Mouse (Mus musculus): ENCODE results near the gene Grip1. TPM values are rescaled to one million over a fixed set of nuclear protein-coding genes. Genes with fewer than 3 reads are reported as not detected.
A peak's percentile ranks its signal among the peaks of the same experiment; 100 is the strongest.

Gene Grip1
- polyA plus RNA-seq, 1 experiment from 2014 or later = 5.4 TPM

DNA sequence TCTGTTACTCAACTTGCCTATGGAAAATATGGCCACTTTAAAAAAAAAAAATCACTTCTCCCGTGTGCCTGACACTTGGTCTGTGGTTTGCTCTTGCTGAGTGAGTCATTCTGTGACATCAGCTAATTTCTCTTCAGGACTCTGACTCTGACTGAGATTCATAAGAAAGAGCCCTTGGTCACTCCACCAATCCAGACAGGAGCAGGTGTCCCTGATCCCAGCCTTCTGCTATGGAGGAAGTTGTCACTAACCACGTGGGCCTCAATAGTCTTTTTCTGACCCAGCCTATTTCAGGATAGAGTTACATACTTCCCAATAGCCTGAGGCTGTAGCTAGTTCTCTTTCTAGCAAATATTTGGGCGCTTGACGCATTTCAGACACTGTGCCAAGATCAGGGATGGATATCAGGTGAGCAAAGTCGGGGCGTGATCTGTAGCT is 298.8 kb downstream of the Grip1 start:
- H3K4me2 ChIP-seq (replicated peaks; ENCODE audit: low read depth, low read length) = no peak overlapping the region
- no peak overlapping the region for H3K4me3 ChIP-seq (ENCODE audit: low read length)
- H3K4me1 ChIP-seq (ENCODE audit: control insufficient read depth, insufficient read depth, low read length) = no peaks in the 10 kb centered on the region
- no peak overlapping the region for H3K9ac ChIP-seq (ENCODE audit: low read depth, low read length)
- H3K27ac ChIP-seq (ENCODE audit: low read depth, low read length) = no peak overlapping the region
- no peaks in the 10 kb centered on the region for H3K9me3 ChIP-seq (ENCODE audit: control insufficient read depth, low read length)
- H3K36me3 ChIP-seq (ENCODE audit: control insufficient read depth, insufficient read depth, low read length) = no peaks in the 10 kb centered on the region
- WGBS = 75% methylated on average over 6 of the region's 6 CpGs
- no peak for ATAC-seq (ENCODE audit: low FRiP score, low TSS enrichment)
- no peaks in the 10 kb centered on the region for H3K27me3 ChIP-seq (ENCODE audit: control insufficient read depth, insufficient read depth, low read length)

DNA sequence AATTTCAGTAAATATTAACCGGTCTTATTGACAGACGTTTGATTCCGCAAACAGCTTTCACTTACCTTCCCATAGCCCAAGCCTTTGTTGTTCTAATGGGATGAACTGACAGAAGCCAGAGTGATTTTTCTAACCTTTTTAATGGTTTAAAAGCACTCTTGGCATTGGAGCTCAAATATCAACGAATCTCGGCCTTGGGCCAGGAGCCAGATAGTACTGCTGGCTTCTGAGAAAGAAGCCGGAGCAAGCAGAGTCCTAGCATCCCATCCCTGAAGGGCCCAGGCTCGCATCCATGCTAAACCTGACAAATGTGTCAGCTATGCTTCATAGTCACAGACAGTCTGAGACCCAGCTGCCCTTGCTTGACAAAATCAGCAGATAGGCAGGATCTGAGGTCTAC is 302.6 kb downstream of the Grip1 start:
- H3K4me1 ChIP-seq (ENCODE audit: control insufficient read depth, insufficient read depth, low read length) = no peaks in the 10 kb centered on the region
- H3K27me3 ChIP-seq (ENCODE audit: control insufficient read depth, insufficient read depth, low read length) = no peaks in the 10 kb centered on the region
- WGBS = 64% methylated on average over 7 of the region's 7 CpGs
- no peak for ATAC-seq (ENCODE audit: low FRiP score, low TSS enrichment)
- H3K9me3 ChIP-seq (ENCODE audit: control insufficient read depth, low read length) = no peaks in the 10 kb centered on the region
- no peak overlapping the region for H3K4me2 ChIP-seq (replicated peaks; ENCODE audit: low read depth, low read length)
- H3K27ac ChIP-seq (ENCODE audit: low read depth, low read length) = no peak overlapping the region
- no peak overlapping the region for H3K9ac ChIP-seq (ENCODE audit: low read depth, low read length)
- no peaks in the 10 kb centered on the region for H3K36me3 ChIP-seq (ENCODE audit: control insufficient read depth, insufficient read depth, low read length)
- no peak overlapping the region for H3K4me3 ChIP-seq (ENCODE audit: low read length)

DNA sequence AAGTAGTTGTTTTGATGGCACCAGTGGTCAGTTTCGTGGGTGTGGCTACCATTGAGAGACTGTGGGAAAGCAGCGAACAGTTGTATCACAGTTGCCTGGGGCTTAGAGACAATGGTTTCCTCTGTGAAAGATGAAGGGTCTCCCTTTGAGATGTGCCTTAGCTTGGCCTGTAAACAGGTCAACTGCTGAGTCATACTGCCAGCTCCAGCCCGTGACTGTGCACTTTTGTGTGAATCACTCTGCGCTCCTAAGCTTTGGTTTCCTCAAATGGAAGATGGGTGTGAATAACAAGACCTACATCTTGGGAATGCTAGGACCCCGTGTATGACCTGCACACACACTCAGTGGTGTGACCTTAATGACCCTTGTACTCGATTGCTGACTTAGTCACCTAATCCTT is 303.6 kb downstream of the Grip1 start:
- no peaks in the 10 kb centered on the region for H3K36me3 ChIP-seq (ENCODE audit: control insufficient read depth, insufficient read depth, low read length)

DNA sequence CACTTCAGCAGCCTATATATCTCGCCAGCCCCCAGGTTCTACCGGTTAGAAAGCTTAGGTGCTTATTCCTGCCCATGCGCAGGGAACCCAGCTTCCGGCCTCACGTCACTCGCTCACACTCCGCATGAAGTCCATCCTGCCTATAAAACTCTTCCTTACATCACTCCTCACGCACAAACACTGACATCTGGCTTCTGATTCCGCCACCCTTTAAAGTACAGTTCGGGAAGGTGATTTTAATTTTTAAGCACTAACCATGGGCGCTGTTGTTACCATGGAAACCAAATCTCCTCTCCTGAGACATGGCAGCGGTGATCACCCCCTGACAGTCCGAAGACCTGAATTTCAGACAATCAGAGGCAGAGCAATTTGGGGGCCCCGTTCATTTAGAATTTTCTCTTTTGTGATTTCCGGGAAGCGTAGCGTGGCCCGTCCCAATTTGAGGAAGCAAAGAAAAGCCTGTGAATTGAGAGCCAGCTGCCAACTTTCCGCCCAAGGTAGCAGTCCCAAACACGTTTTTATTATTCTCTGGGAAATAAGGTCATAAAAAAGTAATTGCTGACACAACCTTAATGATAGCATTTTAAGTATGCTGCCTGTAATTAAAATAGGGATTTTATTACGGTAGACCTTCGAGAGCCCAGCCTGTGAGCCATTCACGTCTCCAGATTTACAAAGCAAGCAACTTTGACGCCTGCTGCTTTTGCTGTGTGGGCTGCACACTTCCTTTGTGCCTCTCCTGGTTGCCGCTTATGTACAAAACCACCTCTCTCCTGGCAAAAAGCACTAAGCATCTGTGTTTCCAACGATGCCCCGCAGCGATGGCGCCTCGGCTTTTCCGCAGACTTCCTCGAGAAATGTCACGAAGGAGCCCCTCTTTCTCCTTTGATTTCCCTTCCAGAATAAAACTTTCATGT is 308.1 kb downstream of the Grip1 start:
- WGBS = 77% methylated on average over 33 of the region's 33 CpGs
- H3K4me2 ChIP-seq (replicated peaks; ENCODE audit: low read depth, low read length) = no peak overlapping the region
- H3K27me3 ChIP-seq (ENCODE audit: control insufficient read depth, insufficient read depth, low read length) = no peaks in the 10 kb centered on the region
- H3K36me3 ChIP-seq (ENCODE audit: control insufficient read depth, insufficient read depth, low read length) = no peaks in the 10 kb centered on the region
- no peak overlapping the region for H3K9ac ChIP-seq (ENCODE audit: low read depth, low read length)
- no peaks in the 10 kb centered on the region for H3K9me3 ChIP-seq (ENCODE audit: control insufficient read depth, low read length)
- no peak overlapping the region for H3K27ac ChIP-seq (ENCODE audit: low read depth, low read length)
- no peak overlapping the region for H3K4me3 ChIP-seq (ENCODE audit: low read length)
- no peaks in the 10 kb centered on the region for H3K4me1 ChIP-seq (ENCODE audit: control insufficient read depth, insufficient read depth, low read length)
- ATAC-seq (ENCODE audit: low FRiP score, low TSS enrichment) = no peak

More for the DNA sequence above, 303.6 kb downstream of the Grip1 start:
- Histone ChIP-seq H3K4me1 (ENCODE audit: control insufficient read depth, insufficient read depth, low read length) (no peaks in the 10 kb centered on the region), H3K9me3 (ENCODE audit: control insufficient read depth, low read length) (no peaks in the 10 kb centered on the region), H3K27ac (ENCODE audit: low read depth, low read length) (no peak overlapping the region), H3K4me2 (replicated peaks; ENCODE audit: low read depth, low read length) (no peak overlapping the region), H3K9ac (ENCODE audit: low read depth, low read length) (no peak overlapping the region), H3K27me3 (ENCODE audit: control insufficient read depth, insufficient read depth, low read length) (no peaks in the 10 kb centered on the region), H3K4me3 (ENCODE audit: low read length) (no peak overlapping the region)
- no peak for ATAC-seq (ENCODE audit: low FRiP score, low TSS enrichment)
- 74% methylated on average over 6 of the region's 6 CpGs for whole genome bisulfite sequencing

DNA sequence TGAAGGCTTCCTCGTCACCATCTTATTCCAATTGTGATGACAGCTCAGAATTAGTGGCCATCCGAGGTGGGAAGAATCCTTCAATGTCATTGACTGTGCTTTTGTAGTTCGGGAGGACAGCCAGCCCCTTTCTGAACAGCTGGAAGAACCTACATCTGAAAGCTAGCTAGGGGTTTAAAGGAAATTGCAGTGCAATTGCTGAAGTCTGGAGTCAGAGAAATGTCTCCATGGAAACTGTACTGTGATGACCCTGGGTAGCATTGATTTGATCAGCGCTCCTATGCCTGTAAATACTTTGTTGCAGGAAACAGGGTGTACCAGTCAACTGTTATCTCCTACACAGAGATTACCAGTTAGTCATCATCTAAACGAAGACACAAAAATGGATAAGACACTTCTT is 325.2 kb downstream of the Grip1 start:
- Histone ChIP-seq H3K4me1 (ENCODE audit: control insufficient read depth, insufficient read depth, low read length) (no peaks in the 10 kb centered on the region), H3K27ac (ENCODE audit: low read depth, low read length) (no peak overlapping the region), H3K9ac (ENCODE audit: low read depth, low read length) (no peak overlapping the region), H3K4me2 (replicated peaks; ENCODE audit: low read depth, low read length) (no peak overlapping the region), H3K4me3 (ENCODE audit: low read length) (no peak overlapping the region), H3K27me3 (ENCODE audit: control insufficient read depth, insufficient read depth, low read length) (no peaks in the 10 kb centered on the region), H3K9me3 (ENCODE audit: control insufficient read depth, low read length) (no peaks in the 10 kb centered on the region), H3K36me3 (ENCODE audit: control insufficient read depth, insufficient read depth, low read length) (no peaks in the 10 kb centered on the region)
- ATAC-seq (ENCODE audit: low FRiP score, low TSS enrichment) = no peak
- 57% methylated on average over 5 of the region's 5 CpGs for WGBS

DNA sequence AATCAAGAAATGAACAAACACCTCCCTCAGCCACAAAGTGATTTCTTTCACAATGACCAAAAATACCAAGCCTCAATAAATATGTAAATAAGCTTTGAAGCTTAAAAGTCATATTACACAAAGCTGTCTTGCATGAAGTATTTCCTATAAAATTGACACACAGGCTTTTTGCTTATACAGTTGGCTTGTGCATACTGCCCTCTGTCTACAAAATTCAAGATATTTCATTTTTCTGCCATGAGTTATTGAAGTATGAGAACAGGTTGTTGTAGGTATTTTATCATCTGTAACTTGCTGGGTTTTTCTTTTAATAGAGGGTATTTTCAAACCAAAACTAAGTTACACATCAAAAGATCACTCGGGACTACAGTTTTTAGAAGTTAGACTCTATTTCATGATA is 326.0 kb downstream of the Grip1 start:
- Histone ChIP-seq H3K27ac (ENCODE audit: low read depth, low read length) (no peak overlapping the region), H3K36me3 (ENCODE audit: control insufficient read depth, insufficient read depth, low read length) (no peaks in the 10 kb centered on the region), H3K4me1 (ENCODE audit: control insufficient read depth, insufficient read depth, low read length) (no peaks in the 10 kb centered on the region), H3K27me3 (ENCODE audit: control insufficient read depth, insufficient read depth, low read length) (no peaks in the 10 kb centered on the region), H3K9me3 (ENCODE audit: control insufficient read depth, low read length) (no peaks in the 10 kb centered on the region), H3K4me3 (ENCODE audit: low read length) (no peak overlapping the region), H3K9ac (ENCODE audit: low read depth, low read length) (no peak overlapping the region), H3K4me2 (replicated peaks; ENCODE audit: low read depth, low read length) (no peak overlapping the region)
- ATAC-seq (ENCODE audit: low FRiP score, low TSS enrichment) = no peak
- WGBS = 88% methylated on average over 1 of the region's 1 CpGs

DNA sequence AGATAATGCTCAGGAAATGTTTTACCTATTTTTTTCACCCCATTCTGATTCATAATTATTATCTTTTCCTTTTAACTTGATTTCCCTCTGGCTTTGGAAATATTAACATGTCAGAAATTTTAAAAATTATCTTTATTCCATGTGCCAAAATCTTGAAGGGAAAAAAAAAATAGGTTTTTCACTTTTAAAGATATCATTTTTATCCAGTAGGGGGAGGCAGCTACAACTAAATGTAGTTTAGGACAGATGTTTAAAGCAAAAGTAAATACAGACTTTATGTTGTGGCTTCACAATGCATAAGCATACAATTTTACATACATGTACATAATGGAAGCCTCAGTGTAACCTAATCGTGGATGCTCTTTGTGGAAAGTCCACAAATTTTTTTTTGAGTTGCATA is 336.9 kb downstream of the Grip1 start:
- ATAC-seq (ENCODE audit: low FRiP score, low TSS enrichment) = no peak
- Histone ChIP-seq H3K27me3 (ENCODE audit: control insufficient read depth, insufficient read depth, low read length) (no peaks in the 10 kb centered on the region), H3K4me2 (replicated peaks; ENCODE audit: low read depth, low read length) (no peak overlapping the region), H3K27ac (ENCODE audit: low read depth, low read length) (no peak overlapping the region), H3K9me3 (ENCODE audit: control insufficient read depth, low read length) (no peaks in the 10 kb centered on the region), H3K4me1 (ENCODE audit: control insufficient read depth, insufficient read depth, low read length) (no peaks in the 10 kb centered on the region), H3K4me3 (ENCODE audit: low read length) (no peak overlapping the region), H3K36me3 (ENCODE audit: control insufficient read depth, insufficient read depth, low read length) (no peaks in the 10 kb centered on the region), H3K9ac (ENCODE audit: low read depth, low read length) (no peak overlapping the region)
- 80% methylated on average over 1 of the region's 1 CpGs for WGBS

DNA sequence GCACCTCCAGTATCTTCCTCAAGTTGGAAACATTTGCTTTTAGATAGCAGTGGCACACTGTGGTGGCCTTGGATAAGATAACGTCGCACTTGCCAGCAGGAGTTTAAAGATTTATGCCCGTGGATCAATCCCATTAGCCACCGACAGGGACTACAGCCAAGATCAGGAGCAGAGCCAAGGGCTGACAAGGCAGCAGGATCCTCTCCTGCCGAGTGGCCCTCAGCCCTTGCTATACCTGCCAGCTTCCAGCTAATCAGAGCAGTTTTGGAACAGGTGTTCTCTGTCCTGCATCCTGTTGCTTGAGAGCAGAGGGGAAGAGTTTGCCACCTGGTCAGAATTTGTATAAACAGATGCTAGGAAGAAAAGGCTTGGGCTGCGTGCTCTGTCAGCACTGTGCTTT is 348.8 kb downstream of the Grip1 start:
- Histone ChIP-seq H3K27ac (ENCODE audit: low read depth, low read length) (no peak overlapping the region), H3K4me2 (replicated peaks; ENCODE audit: low read depth, low read length) (no peak overlapping the region), H3K4me1 (ENCODE audit: control insufficient read depth, insufficient read depth, low read length) (0 out of 2 replicates have a peak, but pooled peaks cover 5% of the 10 kb centered on the region), H3K4me3 (ENCODE audit: low read length) (no peak overlapping the region), H3K9me3 (ENCODE audit: control insufficient read depth, low read length) (no peaks in the 10 kb centered on the region), H3K27me3 (ENCODE audit: control insufficient read depth, insufficient read depth, low read length) (no peaks in the 10 kb centered on the region), H3K9ac (ENCODE audit: low read depth, low read length) (no peak overlapping the region), H3K36me3 (ENCODE audit: control insufficient read depth, insufficient read depth, low read length) (no peaks in the 10 kb centered on the region)
- 42% methylated on average over 6 of the region's 6 CpGs for WGBS
- no peak for ATAC-seq (ENCODE audit: low FRiP score, low TSS enrichment)

DNA sequence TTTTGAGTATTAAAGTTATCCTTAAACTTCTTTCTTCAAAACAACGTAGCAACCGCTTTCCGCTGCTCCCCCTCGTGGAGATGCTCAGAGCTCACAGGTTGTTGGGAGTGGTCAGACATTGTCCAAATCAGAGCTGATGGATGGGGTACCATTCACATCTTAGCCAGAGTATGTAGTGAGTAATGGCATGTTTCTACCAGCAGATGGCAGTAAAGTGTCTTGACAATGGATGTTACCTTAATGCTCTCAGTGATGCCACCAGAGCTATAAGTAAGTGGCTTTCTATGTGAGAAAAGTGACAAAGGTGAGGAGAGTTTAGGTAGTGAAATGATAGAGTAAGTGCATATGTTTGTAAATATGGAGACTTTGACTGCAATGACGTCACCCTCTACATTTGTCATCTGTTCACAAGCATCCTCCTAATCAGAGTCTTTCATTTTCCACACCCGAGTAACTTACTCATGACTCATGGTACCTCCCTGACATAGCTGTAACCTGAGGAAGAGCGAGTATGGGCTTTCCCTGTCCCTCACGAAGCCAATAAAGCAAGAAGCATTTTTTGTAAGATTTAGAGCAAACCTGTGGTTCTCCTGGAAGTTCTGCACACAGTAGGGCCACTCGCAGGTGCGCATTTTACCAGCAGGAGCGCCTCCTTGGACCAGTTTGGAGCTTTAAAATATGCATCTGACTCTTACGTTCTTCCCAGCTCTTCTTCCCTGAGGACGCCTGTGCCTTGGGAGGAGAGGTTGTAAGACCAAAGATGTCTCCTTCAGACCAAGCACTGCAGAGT is 350.2 kb downstream of the Grip1 start:
- no peak overlapping the region for H3K4me3 ChIP-seq (ENCODE audit: low read length)
- H3K9me3 ChIP-seq (ENCODE audit: control insufficient read depth, low read length) = no peaks in the 10 kb centered on the region
- H3K4me1 ChIP-seq (ENCODE audit: control insufficient read depth, insufficient read depth, low read length) = 0 out of 2 replicates have a peak, but pooled peaks cover 5% of the 10 kb centered on the region
- no peaks in the 10 kb centered on the region for H3K36me3 ChIP-seq (ENCODE audit: control insufficient read depth, insufficient read depth, low read length)
- 57% methylated on average over 13 of the region's 13 CpGs for WGBS
- no peaks in the 10 kb centered on the region for H3K27me3 ChIP-seq (ENCODE audit: control insufficient read depth, insufficient read depth, low read length)
- no peak overlapping the region for H3K9ac ChIP-seq (ENCODE audit: low read depth, low read length)
- no peak overlapping the region for H3K4me2 ChIP-seq (replicated peaks; ENCODE audit: low read depth, low read length)
- ATAC-seq (ENCODE audit: low FRiP score, low TSS enrichment) = peak; percentile 79
- no peak overlapping the region for H3K27ac ChIP-seq (ENCODE audit: low read depth, low read length)

All from kidney, embryonic 14.5 days (tissue).